Mouse (Mus musculus) cortical plate, adult 2 months (tissue): ENCODE measurements around the gene Spi1. TPM values are rescaled to one million over a fixed set of nuclear protein-coding genes. Genes with fewer than 3 reads are reported as not detected.

ENCODE experiments used
- H3K27ac ChIP-seq: fragments of 200-500 bp; 2 replicates; pipeline ENCODE4 v1.5.1; 2012; ENCODE audit warnings: low read length, control low read depth, inconsistent platforms; ENCODE audit not compliant: insufficient read depth
- H3K4me1 ChIP-seq: fragments of 200-500 bp; 2 replicates; pipeline ENCODE4 v1.6.1; 2011; ENCODE audit warnings: low read length; ENCODE audit not compliant: control insufficient read depth, insufficient read depth
- H3K4me3 ChIP-seq: fragments of 200-500 bp; 2 replicates; pipeline ENCODE4 v1.5.1; 2011; ENCODE audit warnings: mild to moderate bottlenecking, low read length, control low read depth; ENCODE audit not compliant: insufficient read depth
- CTCF ChIP-seq: fragments of 200-500 bp; IDR thresholded peaks from 2 replicates; pipeline ENCODE4 v1.5.1; 2011; ENCODE audit warnings: mild to moderate bottlenecking, control low read depth, low read length; ENCODE audit not compliant: insufficient read depth; ENCODE audit errors: extremely low read depth
- POLR2A ChIP-seq: fragments of 200-500 bp; IDR thresholded peaks from 2 replicates; pipeline ENCODE4 v1.6.1; 2011; ENCODE audit warnings: mild to moderate bottlenecking, low read length, control low read depth; ENCODE audit not compliant: insufficient read depth; ENCODE audit errors: extremely low read depth
- polyA plus RNA-seq: library from polyadenylated mRNA; depleted of rRNA; stranded (reverse); fragments of >200 nt; gene quantifications from 2 replicates; pipeline ENCODE4 v1.2.3, GENCODE M21; 2012

Gene Spi1
- polyA plus RNA-seq, 1 experiment = 9.3 TPM

DNA sequence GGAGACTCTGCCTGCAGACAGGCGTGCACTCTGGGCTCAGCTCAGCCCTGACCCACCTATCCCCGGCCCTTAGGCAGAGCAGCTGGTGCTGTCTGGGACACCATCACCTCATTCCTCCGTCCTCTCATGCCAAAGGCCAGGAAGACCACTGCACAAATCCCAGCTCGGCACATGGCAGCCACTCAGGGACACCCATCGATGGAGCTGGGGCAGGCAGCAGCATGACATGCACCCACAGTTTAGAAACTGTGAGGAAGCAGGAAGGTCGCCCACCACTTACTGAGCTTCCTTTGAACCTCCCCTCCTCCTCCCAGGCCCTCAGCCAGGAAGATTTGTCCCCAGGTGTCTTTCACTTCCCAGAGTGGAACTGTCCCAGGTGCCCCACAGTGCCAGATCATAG lies 55.3 kb downstream of the Spi1 start:
- Histone ChIP-seq H3K4me1 (no peaks in the 10 kb centered on the region), H3K27ac (no peak overlapping the region), H3K4me3 (no peak overlapping the region)
- no peak for TF ChIP-seq POLR2A
- TF ChIP-seq CTCF = no peak

DNA sequence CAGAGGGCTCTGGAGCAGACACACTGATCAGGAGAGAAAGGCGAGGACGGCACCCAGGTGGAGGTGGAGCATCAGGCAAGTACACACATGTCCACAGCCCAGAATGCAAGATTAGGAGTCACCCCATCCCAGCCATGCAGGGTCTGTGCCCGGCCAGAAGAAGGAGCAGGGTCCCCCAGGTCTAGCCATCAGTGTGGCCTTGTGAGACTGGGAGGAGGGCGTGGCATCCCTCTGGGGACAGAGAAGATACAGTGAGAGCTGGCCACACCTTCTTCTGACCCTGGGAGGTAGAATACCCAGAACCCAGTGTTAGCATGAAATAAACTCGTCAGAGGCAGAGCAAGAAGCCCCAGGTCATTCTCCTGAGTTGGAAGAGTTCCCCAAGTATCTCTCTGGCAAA lies 57.1 kb downstream of the Spi1 start:
- TF ChIP-seq CTCF (no peak), POLR2A (no peak)
- no peaks in the 10 kb centered on the region for H3K4me1 ChIP-seq
- H3K4me3 ChIP-seq = no peak overlapping the region
- no peak overlapping the region for H3K27ac ChIP-seq

DNA sequence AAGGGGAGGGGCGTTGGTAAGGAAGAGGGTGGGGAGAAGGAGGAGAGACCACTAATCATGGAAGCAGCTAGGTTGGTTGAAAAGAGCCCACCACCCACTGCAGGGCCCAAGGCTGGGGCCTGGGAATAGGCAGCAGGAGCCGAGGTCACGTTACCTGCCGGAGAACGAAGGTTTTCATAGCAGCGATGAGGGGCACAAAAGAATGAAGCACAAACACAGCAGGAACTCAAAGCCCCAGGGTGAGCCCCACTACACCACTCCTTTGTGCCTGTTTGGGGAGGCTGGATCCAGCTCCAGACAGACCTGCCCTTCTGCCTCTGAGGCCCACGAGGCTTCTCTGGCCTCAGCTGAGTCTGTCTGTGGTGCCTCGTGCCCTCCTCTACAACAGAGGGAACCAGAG lies 57.6 kb downstream of the Spi1 start:
- Histone ChIP-seq H3K4me3 (no peak overlapping the region), H3K27ac (no peak overlapping the region), H3K4me1 (no peaks in the 10 kb centered on the region)
- TF ChIP-seq POLR2A = no peak
- no peak for TF ChIP-seq CTCF

DNA sequence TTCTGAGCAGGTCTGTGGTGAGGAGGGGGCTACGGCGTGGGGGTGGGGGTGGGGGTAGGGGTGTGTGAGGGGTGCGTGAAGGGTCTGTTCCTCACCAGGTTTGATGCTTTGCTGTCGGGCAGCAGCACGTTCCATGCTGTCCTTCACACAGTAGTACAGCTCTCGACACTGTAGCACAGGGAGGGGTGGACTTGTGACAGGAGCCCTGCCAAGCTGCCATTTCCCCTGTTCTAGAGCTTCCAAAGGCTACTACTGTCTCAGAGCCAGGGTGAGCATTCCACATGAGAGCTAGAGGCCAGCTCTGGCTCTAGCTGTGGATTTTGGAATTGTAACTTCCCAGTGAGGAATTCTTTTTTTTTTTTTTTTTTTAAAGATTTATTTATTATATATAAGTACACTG lies 60.7 kb downstream of the Spi1 start:
- Histone ChIP-seq H3K4me1 (no peaks in the 10 kb centered on the region), H3K4me3 (no peak overlapping the region), H3K27ac (no peak overlapping the region)
- TF ChIP-seq CTCF (no peak), POLR2A (no peak)

DNA sequence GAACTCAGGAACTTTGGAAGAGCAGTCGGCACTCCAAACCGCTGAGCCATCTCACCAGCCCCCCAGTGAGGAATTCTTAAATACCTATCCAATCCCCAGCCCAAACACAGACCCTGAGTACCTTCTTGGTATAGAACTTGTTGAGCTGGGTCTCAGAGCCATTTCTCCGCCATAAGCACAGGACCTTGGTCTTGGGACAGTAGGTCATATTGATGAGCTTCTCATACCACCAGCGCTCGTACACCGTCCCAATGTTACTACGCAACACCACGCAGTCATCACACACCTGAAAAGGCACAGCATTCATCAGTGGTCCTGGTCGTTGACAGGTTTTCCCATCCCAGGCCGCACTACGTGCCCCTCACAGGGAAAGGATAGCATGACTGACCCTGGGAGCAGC lies 61.2 kb downstream of the Spi1 start:
- H3K4me1 ChIP-seq = no peaks in the 10 kb centered on the region
- H3K4me3 ChIP-seq = no peak overlapping the region
- no peak overlapping the region for H3K27ac ChIP-seq
- TF ChIP-seq POLR2A = no peak
- no peak for TF ChIP-seq CTCF

DNA sequence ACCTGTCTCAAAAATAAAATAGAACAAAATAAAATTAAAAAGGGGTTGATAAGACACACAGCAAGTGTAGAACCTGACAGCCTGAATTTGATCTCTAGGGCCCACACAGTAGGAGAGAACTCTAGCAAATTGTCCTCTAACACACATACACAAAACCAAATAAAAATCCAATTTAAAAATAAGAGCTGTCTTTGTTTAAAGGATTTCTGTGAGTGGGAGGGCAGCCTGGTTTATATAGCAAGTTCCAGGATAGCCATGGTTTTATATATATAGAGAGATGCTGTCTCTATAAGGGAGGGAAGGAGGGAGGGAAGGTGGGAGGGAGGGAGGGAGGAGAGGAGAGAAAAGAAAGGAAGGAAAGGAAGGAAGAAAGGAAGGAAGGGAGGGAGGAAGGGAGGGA lies 65.9 kb downstream of the Spi1 start:
- no peak for TF ChIP-seq POLR2A
- no peak for TF ChIP-seq CTCF
- Histone ChIP-seq H3K27ac (no peak overlapping the region), H3K4me3 (no peak overlapping the region), H3K4me1 (no peaks in the 10 kb centered on the region)

DNA sequence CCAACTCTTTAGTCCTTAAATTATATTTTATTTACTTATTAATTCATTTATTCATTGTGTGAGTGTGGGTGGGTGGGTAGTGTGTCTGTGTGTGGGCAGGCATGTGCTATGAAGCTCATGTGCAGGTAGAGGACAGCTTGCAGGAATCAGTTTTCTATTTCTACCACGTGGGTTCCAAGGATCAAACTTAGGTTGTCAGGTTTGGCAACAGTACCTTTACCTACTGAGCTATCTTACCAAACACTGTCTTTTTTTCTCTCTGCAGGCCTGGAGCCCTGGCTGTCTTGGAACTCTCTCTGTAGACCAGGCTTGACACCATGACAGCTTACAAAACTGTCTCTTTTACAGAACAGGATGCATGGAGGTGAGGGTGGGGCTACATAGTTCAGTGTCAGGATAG lies 69.1 kb downstream of the Spi1 start:
- Histone ChIP-seq H3K4me3 (no peak overlapping the region), H3K4me1 (no peaks in the 10 kb centered on the region), H3K27ac (no peak overlapping the region)
- TF ChIP-seq CTCF = no peak
- TF ChIP-seq POLR2A = no peak

DNA sequence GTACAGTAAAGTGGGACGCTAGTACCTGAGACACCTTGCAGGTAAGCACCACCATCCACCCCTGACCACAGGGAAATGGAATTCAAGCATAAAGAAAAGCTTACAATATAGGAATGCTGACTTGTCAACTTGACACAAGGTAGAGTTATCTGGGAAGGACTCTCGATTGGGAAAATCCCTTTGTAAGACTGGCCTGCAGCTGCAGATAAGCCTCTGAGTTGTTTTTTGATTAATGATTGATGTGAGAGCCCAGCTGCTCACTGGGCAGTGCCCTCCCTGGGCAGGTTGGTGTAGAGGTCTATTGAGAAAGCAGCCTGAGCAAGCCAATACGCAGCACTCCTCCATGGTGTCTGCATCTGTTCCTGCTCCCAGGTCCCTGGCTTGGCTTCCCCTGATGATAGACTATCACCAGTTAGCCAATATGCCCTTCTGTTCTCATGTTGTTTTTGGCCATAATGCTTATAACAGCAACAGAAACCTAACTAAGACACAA lies 70.7 kb downstream of the Spi1 start:
- TF ChIP-seq POLR2A (no peak), CTCF (no peak)
- no peak overlapping the region for H3K27ac ChIP-seq
- H3K4me1 ChIP-seq = no peaks in the 10 kb centered on the region

DNA sequence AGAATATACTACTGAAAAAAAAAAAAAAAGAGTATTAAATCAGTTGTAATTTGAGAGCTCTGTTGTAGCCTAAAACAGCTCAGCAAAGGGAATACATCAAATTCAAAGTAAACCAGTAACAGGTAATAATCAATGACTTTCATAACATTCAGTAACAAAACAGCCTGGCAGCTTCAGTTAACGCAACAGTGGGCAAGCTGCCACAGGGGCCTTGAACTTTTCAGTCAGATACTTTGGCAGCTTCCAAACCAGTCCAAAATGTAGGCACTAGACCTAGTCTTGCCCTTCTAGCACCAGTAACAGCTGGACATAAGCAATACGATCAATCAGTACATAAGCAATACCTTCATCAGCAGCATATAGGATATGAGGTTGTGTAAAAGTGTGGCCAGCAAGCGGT lies 71.9 kb downstream of the Spi1 start:
- no peak for TF ChIP-seq POLR2A
- Histone ChIP-seq H3K4me3 (no peak overlapping the region), H3K27ac (no peak overlapping the region), H3K4me1 (no peaks in the 10 kb centered on the region)

More for the DNA sequence above, 70.7 kb downstream of the Spi1 start:
- no peak overlapping the region for H3K4me3 ChIP-seq

DNA sequence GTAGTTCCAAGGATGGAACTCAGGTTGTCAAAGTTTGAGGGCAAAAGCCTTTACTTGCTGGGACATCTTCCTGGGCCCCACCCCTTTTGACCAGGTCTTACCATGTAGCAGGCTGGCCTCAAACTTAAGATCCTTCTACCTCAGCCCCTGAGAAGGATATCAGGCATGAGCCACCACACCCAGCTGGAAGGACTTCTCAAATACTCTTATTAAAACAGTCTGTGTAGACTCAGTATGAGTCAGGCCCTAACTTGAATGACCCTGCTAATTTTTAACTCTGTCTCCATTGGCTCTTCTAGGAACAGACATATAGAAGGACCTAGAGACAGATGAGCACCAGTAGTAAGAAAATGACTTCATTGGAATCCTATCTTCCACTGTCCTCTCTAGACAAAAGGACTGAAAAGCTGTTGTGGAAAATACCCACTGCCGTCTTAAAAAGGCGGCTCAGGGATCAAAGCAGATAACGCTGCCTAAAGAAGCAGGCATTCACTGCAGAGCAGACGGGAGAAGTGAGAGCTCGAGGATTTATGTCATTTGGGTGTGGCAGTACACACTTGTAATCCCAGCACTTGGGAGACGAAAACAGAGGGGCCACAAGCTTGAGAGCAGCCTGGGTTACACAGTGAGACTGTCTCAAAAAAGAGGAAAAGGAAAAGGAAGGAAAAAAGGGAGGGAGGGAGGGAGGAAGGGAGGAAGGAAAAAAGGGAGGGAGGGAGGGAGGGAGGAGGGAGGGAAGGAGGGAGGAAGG lies 75.0 kb downstream of the Spi1 start:
- TF ChIP-seq POLR2A (no peak), CTCF (no peak)
- Histone ChIP-seq H3K4me1 (no peaks in the 10 kb centered on the region), H3K4me3 (no peak overlapping the region), H3K27ac (no peak overlapping the region)

DNA sequence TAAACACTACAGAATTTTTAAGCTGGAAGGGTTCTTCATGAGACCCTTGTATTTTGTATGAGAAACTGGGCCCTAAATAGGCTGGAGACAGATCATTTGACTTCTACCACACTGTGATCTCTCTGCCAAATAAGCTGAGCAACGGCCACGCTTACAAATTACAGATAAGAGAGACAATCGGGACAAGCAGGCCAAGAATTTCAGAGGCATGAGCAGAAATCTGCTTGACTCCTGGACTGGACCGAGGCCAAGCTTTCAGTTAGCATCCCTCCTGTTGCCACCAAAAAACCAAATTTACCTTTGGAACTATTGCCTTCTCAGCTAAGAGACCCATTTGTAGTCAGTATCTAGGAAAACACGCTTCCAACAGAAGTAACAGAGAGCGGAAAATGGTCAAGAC lies 78.4 kb downstream of the Spi1 start:
- no peak for TF ChIP-seq POLR2A
- TF ChIP-seq CTCF = no peak
- Histone ChIP-seq H3K27ac (no peak overlapping the region), H3K4me1 (no peaks in the 10 kb centered on the region), H3K4me3 (no peak overlapping the region)
